Mouse (Mus musculus): ENCODE results near the gene Gm9745. TPM values are rescaled to one million over a fixed set of nuclear protein-coding genes. Genes with fewer than 3 reads are reported as not detected.
"Not testable (repeated sequence)": the region's sequence is repeated elsewhere in the genome, so short reads cannot be mapped to it uniquely, and the experiment has no call there.

Gene Gm9745
- total RNA-seq (2014; fragmentation: Nextera tagmentation): not detected in 2 replicates
- total RNA-seq (2017): not detected in 2 replicates

GRCm38 (mm10) chr13:8948131-8948530 is at the start of gene Gm9745:
Gene Gm9745 (minus strand): TSS chr13:8948231.
- not testable (repeated sequence) for ATAC-seq (replicated peaks; ENCODE audit: poor library complexity, severe bottlenecking)

- ATAC-seq (replicated peaks; ENCODE audit: poor library complexity, severe bottlenecking): not testable (repeated sequence)
Observed at GRCm38 (mm10) chr13:8997221-8997620, 49.2 kb upstream of the Gm9745 start.

GRCm38 (mm10) chr13:8995990-8996786 is 48.2 kb upstream of the Gm9745 start, which contains the start of gene Gtpbp4:
Gene Gtpbp4 (minus strand): TSS chr13:8996083.
- peak; percentile 85 for ATAC-seq (replicated peaks; ENCODE audit: poor library complexity, severe bottlenecking)

GRCm38 (mm10) chr13:8995159-8995989 is 47.3 kb upstream of the Gm9745 start:
- ATAC-seq (replicated peaks; ENCODE audit: poor library complexity, severe bottlenecking): peak; percentile 64

- ATAC-seq (replicated peaks; ENCODE audit: poor library complexity, severe bottlenecking): no peak
Observed at GRCm38 (mm10) chr13:8992231-8992630, 44.2 kb upstream of the Gm9745 start.

- no peak for ATAC-seq (replicated peaks; ENCODE audit: poor library complexity, severe bottlenecking)
Observed at GRCm38 (mm10) chr13:8972972-8973371, 24.9 kb upstream of the Gm9745 start.

- no peak; the same call in 1 of the 2 replicates for ATAC-seq (replicated peaks; ENCODE audit: poor library complexity, severe bottlenecking)
Observed at GRCm38 (mm10) chr13:8972369-8972768, 24.3 kb upstream of the Gm9745 start.

GRCm38 (mm10) chr13:8967742-8968141 is 19.7 kb upstream of the Gm9745 start:
- no peak for ATAC-seq (replicated peaks; ENCODE audit: poor library complexity, severe bottlenecking)

GRCm38 (mm10) chr13:8965224-8965623 is 17.2 kb upstream of the Gm9745 start:
- ATAC-seq (replicated peaks; ENCODE audit: poor library complexity, severe bottlenecking): no peak

- ATAC-seq (replicated peaks; ENCODE audit: poor library complexity, severe bottlenecking): not testable (repeated sequence)
Observed at GRCm38 (mm10) chr13:8962266-8962665, 14.2 kb upstream of the Gm9745 start.

- ATAC-seq (replicated peaks; ENCODE audit: poor library complexity, severe bottlenecking): not testable (repeated sequence)
Observed at GRCm38 (mm10) chr13:8961128-8961888, 13.3 kb upstream of the Gm9745 start.

GRCm38 (mm10) chr13:8959554-8959953 is 11.5 kb upstream of the Gm9745 start:
- not testable (repeated sequence) for ATAC-seq (replicated peaks; ENCODE audit: poor library complexity, severe bottlenecking)

- not testable (repeated sequence) for ATAC-seq (replicated peaks; ENCODE audit: poor library complexity, severe bottlenecking)
Observed at GRCm38 (mm10) chr13:8959058-8959457, 11.0 kb upstream of the Gm9745 start.

- peak; percentile 49; the same call in 1 of the 2 replicates for ATAC-seq (replicated peaks; ENCODE audit: poor library complexity, severe bottlenecking)
Observed at GRCm38 (mm10) chr13:8956873-8957272, 8.8 kb upstream of the Gm9745 start.

GRCm38 (mm10) chr13:8955127-8955526 is 7.1 kb upstream of the Gm9745 start:
- not testable (repeated sequence) for ATAC-seq (replicated peaks; ENCODE audit: poor library complexity, severe bottlenecking)

- not testable (repeated sequence) for ATAC-seq (replicated peaks; ENCODE audit: poor library complexity, severe bottlenecking)
Observed at GRCm38 (mm10) chr13:8952563-8952962, 4.5 kb upstream of the Gm9745 start, which contains the start of gene Idi2. Gene Idi2 (plus strand): TSS chr13:8952863.

- ATAC-seq (replicated peaks; ENCODE audit: poor library complexity, severe bottlenecking): peak; percentile 50
Observed at GRCm38 (mm10) chr13:8943828-8944227, 4.2 kb downstream of the Gm9745 start.

- ATAC-seq (replicated peaks; ENCODE audit: poor library complexity, severe bottlenecking): not testable (repeated sequence)
Observed at GRCm38 (mm10) chr13:8941701-8942100, 6.3 kb downstream of the Gm9745 start.

- ATAC-seq (replicated peaks; ENCODE audit: poor library complexity, severe bottlenecking): not testable (repeated sequence)
Observed at GRCm38 (mm10) chr13:8941110-8941509, 6.9 kb downstream of the Gm9745 start.

GRCm38 (mm10) chr13:8937611-8938140 is 10.4 kb downstream of the Gm9745 start:
- not testable (repeated sequence) for ATAC-seq (replicated peaks; ENCODE audit: poor library complexity, severe bottlenecking)

Measured in granulocyte monocyte progenitor cell, adult 5-6 weeks (primary cell).